Mouse (Mus musculus): ENCODE measurements at regions not wholly inside any gene's neighbourhood (a gene's known extent, or its start where the extent isn't known, plus 50 kb on each side); places are given as distances from the start of the nearest gene placed in this dataset.

- Histone ChIP-seq H3K27ac (ENCODE audit: low read depth, low read length) (no peak overlapping the region), H3K4me2 (replicated peaks; ENCODE audit: low read depth, low read length) (no peak overlapping the region), H3K36me3 (ENCODE audit: control insufficient read depth, insufficient read depth, low read length) (no peaks in the 10 kb centered on the region), H3K27me3 (ENCODE audit: control insufficient read depth, insufficient read depth, low read length) (no peaks in the 10 kb centered on the region), H3K9me3 (ENCODE audit: control insufficient read depth, low read length) (no peaks in the 10 kb centered on the region), H3K4me1 (replicated peaks; ENCODE audit: control insufficient read depth, insufficient read depth, low read length) (peaks cover 10% of the 10 kb centered on the region), H3K4me3 (ENCODE audit: low read depth, low read length) (no peak overlapping the region), H3K9ac (ENCODE audit: low read depth, low read length) (no peak overlapping the region)
- ATAC-seq (ENCODE audit: low FRiP score), result peak; percentile 45
- WGBS, result 5% methylated on average over 8 of the region's 8 CpGs
- DNase-seq (ENCODE audit: low spot score), result peak; percentile 30
Observed at GRCm38 (mm10) chr12:12580763-12581178, 318.8 kb downstream of the Fam49a start.

- ATAC-seq (ENCODE audit: low FRiP score), result no peak
- no peak overlapping the region for H3K27ac ChIP-seq (ENCODE audit: low read depth, low read length)
Observed at GRCm38 (mm10) chr12:12578278-12578677, 316.3 kb downstream of the Fam49a start.

GRCm38 (mm10) chr12:12570563-12571251, 308.8 kb downstream of the Fam49a start:
- Histone ChIP-seq H3K4me3 (ENCODE audit: low read depth, low read length) (no peak overlapping the region), H3K36me3 (ENCODE audit: control insufficient read depth, insufficient read depth, low read length) (no peaks in the 10 kb centered on the region), H3K4me1 (replicated peaks; ENCODE audit: control insufficient read depth, insufficient read depth, low read length) (no peaks in the 10 kb centered on the region), H3K27me3 (ENCODE audit: control insufficient read depth, insufficient read depth, low read length) (no peaks in the 10 kb centered on the region), H3K4me2 (replicated peaks; ENCODE audit: low read depth, low read length) (no peak overlapping the region), H3K9ac (ENCODE audit: low read depth, low read length) (no peak overlapping the region), H3K9me3 (ENCODE audit: control insufficient read depth, low read length) (no peaks in the 10 kb centered on the region), H3K27ac (ENCODE audit: low read depth, low read length) (no peak overlapping the region)
- WGBS, result 95% methylated on average over 7 of the region's 7 CpGs
- ATAC-seq (ENCODE audit: low FRiP score) (no peak), DNase-seq (ENCODE audit: low spot score) (no peak)

More at GRCm38 (mm10) chr12:12578278-12578677, 316.3 kb downstream of the Fam49a start:
- no peak overlapping the region for H3K4me2 ChIP-seq (replicated peaks; ENCODE audit: low read depth, low read length)
- H3K36me3 ChIP-seq (ENCODE audit: control insufficient read depth, insufficient read depth, low read length), result no peaks in the 10 kb centered on the region
- H3K4me1 ChIP-seq (replicated peaks; ENCODE audit: control insufficient read depth, insufficient read depth, low read length), result peaks cover 10% of the 10 kb centered on the region
- no peaks in the 10 kb centered on the region for H3K27me3 ChIP-seq (ENCODE audit: control insufficient read depth, insufficient read depth, low read length)
- no peak for DNase-seq (ENCODE audit: low spot score)
- H3K4me3 ChIP-seq (ENCODE audit: low read depth, low read length), result no peak overlapping the region
- H3K9ac ChIP-seq (ENCODE audit: low read depth, low read length), result no peak overlapping the region
- no peaks in the 10 kb centered on the region for H3K9me3 ChIP-seq (ENCODE audit: control insufficient read depth, low read length)
- WGBS, result 62% methylated on average over 7 of the region's 7 CpGs

- H3K9me3 ChIP-seq (ENCODE audit: control insufficient read depth, low read length), result no peaks in the 10 kb centered on the region
- H3K27ac ChIP-seq (ENCODE audit: low read depth, low read length), result no peak overlapping the region
- H3K4me2 ChIP-seq (replicated peaks; ENCODE audit: low read depth, low read length), result no peak overlapping the region
- no peak overlapping the region for H3K4me3 ChIP-seq (ENCODE audit: low read depth, low read length)
- H3K4me1 ChIP-seq (replicated peaks; ENCODE audit: control insufficient read depth, insufficient read depth, low read length), result no peaks in the 10 kb centered on the region
- no peaks in the 10 kb centered on the region for H3K27me3 ChIP-seq (ENCODE audit: control insufficient read depth, insufficient read depth, low read length)
- no peak overlapping the region for H3K9ac ChIP-seq (ENCODE audit: low read depth, low read length)
- 89% methylated on average over 3 of the region's 3 CpGs for WGBS
- DNase-seq (ENCODE audit: low spot score) (no peak), ATAC-seq (ENCODE audit: low FRiP score) (no peak)
- H3K36me3 ChIP-seq (ENCODE audit: control insufficient read depth, insufficient read depth, low read length), result no peaks in the 10 kb centered on the region
Observed at GRCm38 (mm10) chr12:12567734-12568104, 305.8 kb downstream of the Fam49a start.

DNA sequence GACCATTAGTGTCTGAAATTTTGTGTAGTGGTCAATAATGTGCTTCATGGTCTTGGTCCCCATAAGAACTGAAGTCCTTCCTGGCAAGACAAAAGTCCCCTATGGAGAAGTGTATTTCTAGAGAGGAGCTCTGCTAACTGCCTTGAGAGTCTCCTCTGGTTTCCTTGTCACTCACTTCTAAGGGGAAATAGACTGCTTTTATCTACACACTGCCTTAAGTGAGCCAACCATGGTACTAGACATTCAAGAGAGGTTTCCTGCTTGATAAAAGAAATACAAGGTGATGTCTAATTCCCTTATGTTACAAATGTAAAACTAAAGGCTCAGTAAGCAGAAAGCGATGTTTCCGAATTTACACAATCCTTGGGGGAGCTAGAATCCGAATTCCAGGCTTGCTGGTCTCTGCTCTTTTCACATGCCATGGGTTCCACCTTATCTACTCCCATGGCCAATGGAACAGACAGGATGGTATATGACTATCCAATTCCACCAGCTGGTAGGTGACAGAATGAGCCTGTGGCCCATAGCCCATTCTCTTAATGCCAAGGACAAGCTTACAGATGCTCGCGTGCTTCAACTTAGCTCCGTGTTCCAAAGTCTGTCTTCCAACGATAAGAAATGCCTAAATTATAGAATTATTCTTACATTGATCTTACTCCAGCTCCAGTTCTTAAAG, 305.3 kb downstream of the Fam49a start:
- H3K27me3 ChIP-seq (ENCODE audit: control insufficient read depth, insufficient read depth, low read length), result no peaks in the 10 kb centered on the region
- H3K4me3 ChIP-seq (ENCODE audit: low read depth, low read length), result no peak overlapping the region
- H3K27ac ChIP-seq (ENCODE audit: low read depth, low read length), result no peak overlapping the region
- no peak overlapping the region for H3K4me2 ChIP-seq (replicated peaks; ENCODE audit: low read depth, low read length)
- no peak for ATAC-seq (ENCODE audit: low FRiP score)
- no peak for DNase-seq (ENCODE audit: low spot score)
- H3K36me3 ChIP-seq (ENCODE audit: control insufficient read depth, insufficient read depth, low read length), result no peaks in the 10 kb centered on the region
- 94% methylated on average over 7 of the region's 7 CpGs for WGBS
- no peaks in the 10 kb centered on the region for H3K4me1 ChIP-seq (replicated peaks; ENCODE audit: control insufficient read depth, insufficient read depth, low read length)
- H3K9me3 ChIP-seq (ENCODE audit: control insufficient read depth, low read length), result no peaks in the 10 kb centered on the region
- H3K9ac ChIP-seq (ENCODE audit: low read depth, low read length), result no peak overlapping the region

- ATAC-seq (ENCODE audit: low FRiP score) (no peak), DNase-seq (ENCODE audit: low spot score) (no peak)
- H3K4me2 ChIP-seq (replicated peaks; ENCODE audit: low read depth, low read length), result no peak overlapping the region
- WGBS, result 90% methylated on average over 1 of the region's 1 CpGs
- H3K9ac ChIP-seq (ENCODE audit: low read depth, low read length), result no peak overlapping the region
- no peak overlapping the region for H3K27ac ChIP-seq (ENCODE audit: low read depth, low read length)
- no peaks in the 10 kb centered on the region for H3K4me1 ChIP-seq (replicated peaks; ENCODE audit: control insufficient read depth, insufficient read depth, low read length)
- H3K9me3 ChIP-seq (ENCODE audit: control insufficient read depth, low read length), result no peaks in the 10 kb centered on the region
- H3K4me3 ChIP-seq (ENCODE audit: low read depth, low read length), result no peak overlapping the region
- no peaks in the 10 kb centered on the region for H3K36me3 ChIP-seq (ENCODE audit: control insufficient read depth, insufficient read depth, low read length)
- H3K27me3 ChIP-seq (ENCODE audit: control insufficient read depth, insufficient read depth, low read length), result no peaks in the 10 kb centered on the region
Observed at GRCm38 (mm10) chr12:12562267-12562666, 300.3 kb downstream of the Fam49a start.

DNA sequence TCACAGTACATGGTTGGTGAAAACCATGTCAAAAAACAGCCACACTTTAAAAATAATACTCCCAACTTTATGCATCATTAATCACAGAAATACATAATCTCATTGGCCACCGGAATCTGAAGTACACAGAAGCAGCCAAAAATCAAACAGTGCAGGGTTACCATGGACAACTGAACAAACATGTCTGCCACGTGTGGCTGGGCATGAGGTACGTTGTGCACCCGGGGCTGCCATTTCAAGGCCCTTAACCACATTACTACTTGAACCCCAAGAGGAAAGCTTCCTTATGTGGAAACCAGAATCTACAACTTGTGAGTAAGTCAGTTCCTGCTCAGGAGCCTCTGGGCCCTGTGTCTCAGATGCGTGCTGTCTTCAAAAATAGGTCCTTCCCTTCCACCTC, 289.9 kb downstream of the Fam49a start:
- no peak overlapping the region for H3K4me3 ChIP-seq (ENCODE audit: low read depth, low read length)
- no peaks in the 10 kb centered on the region for H3K9me3 ChIP-seq (ENCODE audit: control insufficient read depth, low read length)
- no peak overlapping the region for H3K4me2 ChIP-seq (replicated peaks; ENCODE audit: low read depth, low read length)
- no peaks in the 10 kb centered on the region for H3K27me3 ChIP-seq (ENCODE audit: control insufficient read depth, insufficient read depth, low read length)
- 78% methylated on average over 5 of the region's 5 CpGs for WGBS
- H3K9ac ChIP-seq (ENCODE audit: low read depth, low read length), result no peak overlapping the region
- DNase-seq (ENCODE audit: low spot score) (no peak), ATAC-seq (ENCODE audit: low FRiP score) (no peak)
- H3K27ac ChIP-seq (ENCODE audit: low read depth, low read length), result no peak overlapping the region
- H3K36me3 ChIP-seq (ENCODE audit: control insufficient read depth, insufficient read depth, low read length), result no peaks in the 10 kb centered on the region
- no peaks in the 10 kb centered on the region for H3K4me1 ChIP-seq (replicated peaks; ENCODE audit: control insufficient read depth, insufficient read depth, low read length)

GRCm38 (mm10) chr12:12549649-12550048, 287.7 kb downstream of the Fam49a start:
- Histone ChIP-seq H3K4me1 (replicated peaks; ENCODE audit: control insufficient read depth, insufficient read depth, low read length) (no peaks in the 10 kb centered on the region), H3K4me3 (ENCODE audit: low read depth, low read length) (no peak overlapping the region), H3K27me3 (ENCODE audit: control insufficient read depth, insufficient read depth, low read length) (no peaks in the 10 kb centered on the region), H3K9me3 (ENCODE audit: control insufficient read depth, low read length) (no peaks in the 10 kb centered on the region), H3K27ac (ENCODE audit: low read depth, low read length) (no peak overlapping the region), H3K4me2 (replicated peaks; ENCODE audit: low read depth, low read length) (no peak overlapping the region), H3K36me3 (ENCODE audit: control insufficient read depth, insufficient read depth, low read length) (no peaks in the 10 kb centered on the region), H3K9ac (ENCODE audit: low read depth, low read length) (no peak overlapping the region)
- 78% methylated on average over 3 of the region's 3 CpGs for WGBS
- ATAC-seq (ENCODE audit: low FRiP score), result no peak
- DNase-seq (ENCODE audit: low spot score), result no peak

- no peak overlapping the region for H3K9ac ChIP-seq (ENCODE audit: low read depth, low read length)
- no peaks in the 10 kb centered on the region for H3K9me3 ChIP-seq (ENCODE audit: control insufficient read depth, low read length)
- WGBS, result 80% methylated on average over 2 of the region's 2 CpGs
- H3K4me2 ChIP-seq (replicated peaks; ENCODE audit: low read depth, low read length), result no peak overlapping the region
- no peaks in the 10 kb centered on the region for H3K27me3 ChIP-seq (ENCODE audit: control insufficient read depth, insufficient read depth, low read length)
- H3K36me3 ChIP-seq (ENCODE audit: control insufficient read depth, insufficient read depth, low read length), result no peaks in the 10 kb centered on the region
- ATAC-seq (ENCODE audit: low FRiP score), result no peak
- no peak overlapping the region for H3K4me3 ChIP-seq (ENCODE audit: low read depth, low read length)
- no peak for DNase-seq (ENCODE audit: low spot score)
- no peak overlapping the region for H3K27ac ChIP-seq (ENCODE audit: low read depth, low read length)
- no peaks in the 10 kb centered on the region for H3K4me1 ChIP-seq (replicated peaks; ENCODE audit: control insufficient read depth, insufficient read depth, low read length)
Observed at GRCm38 (mm10) chr12:12548688-12549087, 286.7 kb downstream of the Fam49a start.
